Mouse (Mus musculus) heart, adult 18-20 months (tissue): ENCODE results near the gene Camta1. TPM values are rescaled to one million over a fixed set of nuclear protein-coding genes. Genes with fewer than 3 reads are reported as not detected.
A peak's percentile ranks its signal among the peaks of the same experiment; 100 is the strongest.

Source experiments
- DNase-seq, 2 experiments: peaks; one replicate each; pipeline ENCODE4 v3.0.0; 2021 to 2022; ENCODE audit warnings: mixed read lengths in 1 of 2
- total RNA-seq, 2 experiments: library from RNA; stranded (reverse); gene quantifications; 2 replicates each; pipeline ENCODE4 v1.2.3; 2021

Gene Camta1
- total RNA-seq, 2 experiments from 2014 or later = 207 to 208 TPM

GRCm38 (mm10) chr4:151684596-151684995 is 177.1 kb downstream of the Camta1 start:
- no peak for DNase-seq

- no peak for DNase-seq
Observed at GRCm38 (mm10) chr4:151682831-151683488, 178.7 kb downstream of the Camta1 start.

GRCm38 (mm10) chr4:151672452-151672851 is 189.2 kb downstream of the Camta1 start:
- DNase-seq = no peak

GRCm38 (mm10) chr4:151666411-151666901 is 195.2 kb downstream of the Camta1 start:
- DNase-seq = peak; percentile 74 to 78

GRCm38 (mm10) chr4:151661486-151661885 is 200.2 kb downstream of the Camta1 start:
- DNase-seq = peak in 1 of 2 experiments; percentile 53

- DNase-seq = no peak
Observed at GRCm38 (mm10) chr4:151656427-151656826, 205.2 kb downstream of the Camta1 start.

- DNase-seq = no peak
Observed at GRCm38 (mm10) chr4:151655637-151656385, 205.9 kb downstream of the Camta1 start.

GRCm38 (mm10) chr4:151655227-151655626 is 206.4 kb downstream of the Camta1 start:
- no peak for DNase-seq

GRCm38 (mm10) chr4:151642418-151642817 is 219.3 kb downstream of the Camta1 start:
- DNase-seq = no peak

GRCm38 (mm10) chr4:151640971-151641370 is 220.7 kb downstream of the Camta1 start:
- DNase-seq = no peak

- peak in 1 of 2 experiments; percentile 34 for DNase-seq
Observed at GRCm38 (mm10) chr4:151638941-151639340, 222.7 kb downstream of the Camta1 start.

- DNase-seq = peak; percentile 23
Observed at GRCm38 (mm10) chr4:151637348-151637747, 224.3 kb downstream of the Camta1 start.

- peak; percentile 47 to 73 for DNase-seq
Observed at GRCm38 (mm10) chr4:151634771-151635170, 226.9 kb downstream of the Camta1 start.

- DNase-seq = no peak
Observed at GRCm38 (mm10) chr4:151633795-151634194, 227.9 kb downstream of the Camta1 start.

GRCm38 (mm10) chr4:151632321-151632720 is 229.4 kb downstream of the Camta1 start:
- DNase-seq = peak; percentile 32 to 60

- DNase-seq = no peak
Observed at GRCm38 (mm10) chr4:151630664-151631063, 231.0 kb downstream of the Camta1 start.

- DNase-seq = no peak
Observed at GRCm38 (mm10) chr4:151630231-151630630, 231.4 kb downstream of the Camta1 start.

- peak; percentile 20 to 49 for DNase-seq
Observed at GRCm38 (mm10) chr4:151619541-151620016, 242.1 kb downstream of the Camta1 start.

- DNase-seq = no peak
Observed at GRCm38 (mm10) chr4:151618420-151619310, 243.0 kb downstream of the Camta1 start.

GRCm38 (mm10) chr4:151611621-151612020 is 250.1 kb downstream of the Camta1 start:
- no peak for DNase-seq

GRCm38 (mm10) chr4:151610266-151610665 is 251.4 kb downstream of the Camta1 start:
- DNase-seq = peak; percentile 42 to 76

GRCm38 (mm10) chr4:151604907-151605306 is 256.8 kb downstream of the Camta1 start:
- DNase-seq = peak; percentile 21 to 69
